Mouse (Mus musculus) heart, postnatal 0 days (tissue): ENCODE data around the gene Hist1h4m.
"Not testable (repeated sequence)": the region's sequence is repeated elsewhere in the genome, so short reads cannot be mapped to it uniquely, and the experiment has no call there.

ENCODE experiments used
- CTCF ChIP-seq: IDR thresholded peaks from 2 replicates; pipeline ENCODE4 v1.5.1; 2016; ENCODE audit warnings: antibody characterized with exemption, control low read depth, low read depth
- EP300 ChIP-seq: IDR thresholded peaks from 2 replicates; pipeline ENCODE4 v1.6.1; 2016; ENCODE audit warnings: antibody characterized with exemption, low read depth

GRCm38 (mm10) chr13:21786899-21787629 is 24.5 kb upstream of the Hist1h4m start, which contains the start of the genes Hist1h2an and Hist1h2bp:
- not testable (repeated sequence) for TF ChIP-seq CTCF
- TF ChIP-seq EP300 = peak; percentile 25; the same call in 1 of the 2 replicates
